Mouse (Mus musculus): Measurements from ENCODE around the gene Pitpnm2. TPM values are rescaled to one million over a fixed set of nuclear protein-coding genes. Genes with fewer than 3 reads are reported as not detected.
A peak's percentile ranks its signal among the peaks of the same experiment; 100 is the strongest.

Pitpnm2 gene
- polyA plus RNA-seq, 2 experiments, result 1.9 to 4.7 TPM

DNA sequence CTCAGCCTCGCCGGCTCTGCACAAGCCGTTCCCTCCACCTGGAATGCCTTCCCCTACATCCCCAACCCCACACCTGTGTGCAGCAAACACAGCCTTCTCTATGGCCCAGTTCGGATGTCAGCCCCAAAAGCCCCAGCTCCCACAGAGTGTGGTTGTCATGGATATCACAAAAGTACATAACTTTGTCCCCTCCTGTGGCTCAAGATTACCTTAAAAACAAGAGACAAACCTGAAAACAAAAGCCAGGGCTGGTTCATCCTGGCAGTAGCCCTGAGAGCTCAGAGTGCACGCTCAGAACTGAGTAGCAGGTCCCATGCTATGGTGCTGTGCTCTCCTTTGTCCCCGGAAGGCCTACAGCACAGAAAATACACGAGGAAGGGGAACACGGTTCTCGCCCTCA lies 44.3 kb downstream of the Pitpnm2 start:
- ATAC-seq (ENCODE audit: insufficient read depth), result no peak
- no peak overlapping the region for H3K27ac ChIP-seq
- DNase-seq (ENCODE audit: low read depth in 3 of 3, low spot score in 3 of 3), result no peak
- no peak overlapping the region for H3K9ac ChIP-seq (replicated peaks)
- H3K36me3 ChIP-seq (replicated peaks; ENCODE audit: control insufficient read depth, insufficient read depth, low read depth), result no peaks in the 10 kb centered on the region
- no peak overlapping the region for H3K4me2 ChIP-seq (ENCODE audit: low read depth)
- no peaks in the 10 kb centered on the region for H3K27me3 ChIP-seq (ENCODE audit: control insufficient read depth, insufficient read depth, low read length)
- H3K4me1 ChIP-seq (replicated peaks; ENCODE audit: control insufficient read depth in 2 of 2, insufficient read depth in 2 of 2, low read length in 1 of 2), result peaks cover 28 to 62% of the 10 kb centered on the region in 2 experiments
- TF ChIP-seq EP300 (IDR thresholded peaks at IDR 0.05; ENCODE audit: low read depth) (no peak), CTCF (IDR thresholded peaks at IDR 0.05; ENCODE audit: low read depth) (no peak)
- H3K4me3 ChIP-seq (ENCODE audit: insufficient read depth in 1 of 2, low read depth in 2 of 2, low read length in 2 of 2), result no peak overlapping the region
- no peaks in the 10 kb centered on the region for H3K9me3 ChIP-seq (ENCODE audit: control insufficient read depth, low read length)
- WGBS (ENCODE audit: insufficient replicate concordance), result 73% methylated on average over 9 of the region's 9 CpGs

DNA sequence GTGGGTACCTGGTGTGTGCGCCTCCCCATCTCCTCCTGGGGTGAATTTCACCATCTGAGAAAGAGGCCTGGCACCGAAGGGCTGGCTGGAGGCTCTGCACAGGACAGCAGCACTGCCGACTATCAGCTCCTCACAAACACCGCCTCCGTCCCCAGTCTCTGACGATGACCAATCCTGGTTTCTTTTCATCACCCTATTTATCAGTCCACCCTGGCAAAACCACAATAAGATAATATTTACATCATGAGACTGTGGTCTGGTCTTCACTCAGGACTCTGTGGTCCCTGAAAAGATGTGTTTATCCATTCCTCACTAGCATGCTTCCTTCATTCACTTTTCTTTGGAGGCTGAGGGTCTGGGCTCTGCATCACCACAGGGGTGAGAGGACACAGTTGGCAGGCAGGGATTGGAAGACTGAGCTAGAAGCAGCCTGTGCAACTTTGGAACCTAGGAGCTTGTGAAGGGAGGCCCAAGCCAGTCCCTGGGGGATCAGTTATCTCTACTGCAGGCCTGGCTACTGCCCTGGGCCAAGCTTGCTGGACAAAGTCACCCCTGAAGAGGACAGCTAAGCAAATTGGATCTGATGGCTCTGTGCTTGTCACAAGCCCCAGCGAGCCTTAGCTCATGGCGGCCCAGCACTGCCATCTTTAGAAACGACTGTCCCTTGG lies 45.3 kb downstream of the Pitpnm2 start:
- Histone ChIP-seq H3K4me2 (ENCODE audit: low read depth) (peak overlapping the region; percentile 37), H3K4me3 (ENCODE audit: insufficient read depth in 1 of 2, low read depth in 2 of 2, low read length in 2 of 2) (no peak overlapping the region)
- ATAC-seq (ENCODE audit: insufficient read depth), result peak; percentile 56

DNA sequence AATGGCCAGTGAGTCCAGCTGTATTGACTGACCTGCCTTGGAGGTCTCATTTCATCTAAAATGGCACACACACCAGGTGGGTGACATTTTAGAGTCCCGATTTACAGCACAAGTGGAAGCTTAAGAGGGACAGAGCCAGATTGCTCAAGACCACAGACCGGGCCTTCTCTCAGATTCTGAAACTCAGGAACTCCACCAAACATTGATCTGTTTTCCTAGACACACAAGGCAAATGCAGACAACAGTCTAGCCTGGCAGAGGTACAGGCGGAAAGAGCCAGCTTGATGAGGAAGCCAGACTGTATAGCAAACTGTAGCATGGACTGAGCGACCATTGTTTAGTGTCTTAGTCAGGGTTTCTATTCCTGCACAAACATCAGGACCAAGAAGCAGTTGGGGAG lies 46.3 kb downstream of the Pitpnm2 start:
- DNase-seq (ENCODE audit: low read depth in 3 of 3, low spot score in 3 of 3) (no peak), ATAC-seq (ENCODE audit: insufficient read depth) (no peak)
- Histone ChIP-seq H3K9ac (replicated peaks) (no peak overlapping the region), H3K4me1 (replicated peaks; ENCODE audit: control insufficient read depth in 2 of 2, insufficient read depth in 2 of 2, low read length in 1 of 2) (peaks cover 24 to 59% of the 10 kb centered on the region in 2 experiments), H3K36me3 (replicated peaks; ENCODE audit: control insufficient read depth, insufficient read depth, low read depth) (no peaks in the 10 kb centered on the region), H3K9me3 (ENCODE audit: control insufficient read depth, low read length) (no peaks in the 10 kb centered on the region), H3K4me2 (ENCODE audit: low read depth) (no peak overlapping the region), H3K27ac (no peak overlapping the region), H3K4me3 (ENCODE audit: insufficient read depth in 1 of 2, low read depth in 2 of 2, low read length in 2 of 2) (no peak overlapping the region), H3K27me3 (ENCODE audit: control insufficient read depth, insufficient read depth, low read length) (no peaks in the 10 kb centered on the region)
- TF ChIP-seq CTCF (IDR thresholded peaks at IDR 0.05; ENCODE audit: low read depth) (no peak), EP300 (IDR thresholded peaks at IDR 0.05; ENCODE audit: low read depth) (no peak)
- 71% methylated on average over 4 of the region's 4 CpGs for WGBS (ENCODE audit: insufficient replicate concordance)

More for the DNA sequence above, 45.3 kb downstream of the Pitpnm2 start:
- Histone ChIP-seq H3K9ac (replicated peaks) (no peak overlapping the region; the same call in 1 of the 2 replicates), H3K9me3 (ENCODE audit: control insufficient read depth, low read length) (no peaks in the 10 kb centered on the region), H3K27ac (no peak overlapping the region), H3K4me1 (replicated peaks; ENCODE audit: control insufficient read depth in 2 of 2, insufficient read depth in 2 of 2, low read length in 1 of 2) (peaks cover 24 to 56% of the 10 kb centered on the region in 2 experiments), H3K27me3 (ENCODE audit: control insufficient read depth, insufficient read depth, low read length) (no peaks in the 10 kb centered on the region), H3K36me3 (replicated peaks; ENCODE audit: control insufficient read depth, insufficient read depth, low read depth) (no peaks in the 10 kb centered on the region)
- 43% methylated on average over 9 of the region's 9 CpGs for WGBS (ENCODE audit: insufficient replicate concordance)
- DNase-seq (ENCODE audit: low read depth in 3 of 3, low spot score in 3 of 3), result no peak
- TF ChIP-seq EP300 (IDR thresholded peaks at IDR 0.05; ENCODE audit: low read depth) (0 out of 2 replicates have a peak, but pooled peaks have one; percentile 21), CTCF (IDR thresholded peaks at IDR 0.05; ENCODE audit: low read depth) (no peak)

DNA sequence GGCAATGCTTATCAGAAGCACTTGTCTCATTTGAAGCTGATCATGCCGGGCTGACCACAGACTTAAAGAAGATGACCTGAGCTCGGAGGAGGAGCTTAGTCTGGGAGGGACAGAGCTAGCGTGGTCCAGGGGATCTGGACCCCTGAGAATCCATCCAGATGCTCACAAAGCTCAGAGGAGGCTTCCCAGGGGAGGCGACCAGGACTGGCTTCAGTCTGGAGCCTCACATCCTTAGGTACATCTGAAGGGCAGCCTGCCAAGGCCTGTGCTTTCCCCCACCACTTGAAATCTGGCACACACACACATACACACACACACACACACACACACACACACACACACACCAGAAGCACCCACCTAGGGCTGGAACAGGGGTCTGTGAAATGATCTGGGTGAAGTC lies 47.5 kb downstream of the Pitpnm2 start:
- H3K4me1 ChIP-seq (replicated peaks; ENCODE audit: control insufficient read depth in 2 of 2, insufficient read depth in 2 of 2, low read length in 1 of 2), result peaks cover 28 to 54% of the 10 kb centered on the region in 2 experiments

DNA sequence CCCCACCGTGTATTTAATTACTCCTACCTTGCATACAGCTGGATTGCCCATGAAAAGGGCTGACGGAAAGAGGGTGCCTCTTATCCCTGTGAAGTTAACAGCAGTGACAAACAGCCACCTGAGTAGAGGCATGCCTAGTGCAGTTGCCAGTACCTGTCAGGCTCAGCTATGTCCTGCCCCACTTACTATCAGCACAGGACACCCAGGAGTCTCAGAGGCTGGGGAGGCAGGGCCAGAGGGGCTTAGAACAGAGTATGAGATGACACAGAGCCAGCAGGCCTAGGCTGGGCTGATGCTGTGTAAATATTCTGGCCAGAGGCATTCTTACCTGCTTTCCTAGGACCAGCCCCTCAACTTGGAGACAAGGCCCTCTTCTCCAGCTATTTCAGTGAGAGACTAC lies 48.0 kb downstream of the Pitpnm2 start:
- no peak for TF ChIP-seq CTCF (IDR thresholded peaks at IDR 0.05; ENCODE audit: low read depth)
- no peak for TF ChIP-seq EP300 (IDR thresholded peaks at IDR 0.05; ENCODE audit: low read depth)
- H3K4me3 ChIP-seq (ENCODE audit: insufficient read depth in 1 of 2, low read depth in 2 of 2, low read length in 2 of 2), result no peak overlapping the region
- no peak overlapping the region for H3K9ac ChIP-seq (replicated peaks)
- H3K4me1 ChIP-seq (replicated peaks; ENCODE audit: control insufficient read depth in 2 of 2, insufficient read depth in 2 of 2, low read length in 1 of 2), result peaks cover 28 to 50% of the 10 kb centered on the region in 2 experiments
- no peaks in the 10 kb centered on the region for H3K27me3 ChIP-seq (ENCODE audit: control insufficient read depth, insufficient read depth, low read length)
- H3K9me3 ChIP-seq (ENCODE audit: control insufficient read depth, low read length), result no peaks in the 10 kb centered on the region
- ATAC-seq (ENCODE audit: insufficient read depth) (peak; percentile 54), DNase-seq (ENCODE audit: low read depth in 3 of 3, low spot score in 3 of 3) (no peak)
- H3K36me3 ChIP-seq (replicated peaks; ENCODE audit: control insufficient read depth, insufficient read depth, low read depth), result no peaks in the 10 kb centered on the region
- H3K4me2 ChIP-seq (ENCODE audit: low read depth), result no peak overlapping the region; the same call in 1 of the 2 replicates
- 50% methylated on average over 2 of the region's 2 CpGs for WGBS (ENCODE audit: insufficient replicate concordance)
- H3K27ac ChIP-seq, result no peak overlapping the region

More for the DNA sequence above, 47.5 kb downstream of the Pitpnm2 start:
- DNase-seq (ENCODE audit: low read depth in 3 of 3, low spot score in 3 of 3) (no peak), ATAC-seq (ENCODE audit: insufficient read depth) (no peak)
- Histone ChIP-seq H3K27me3 (ENCODE audit: control insufficient read depth, insufficient read depth, low read length) (no peaks in the 10 kb centered on the region), H3K36me3 (replicated peaks; ENCODE audit: control insufficient read depth, insufficient read depth, low read depth) (no peaks in the 10 kb centered on the region), H3K9ac (replicated peaks) (no peak overlapping the region), H3K4me3 (ENCODE audit: insufficient read depth in 1 of 2, low read depth in 2 of 2, low read length in 2 of 2) (no peak overlapping the region), H3K9me3 (ENCODE audit: control insufficient read depth, low read length) (no peaks in the 10 kb centered on the region), H3K4me2 (ENCODE audit: low read depth) (no peak overlapping the region), H3K27ac (no peak overlapping the region)
- 49% methylated on average over 4 of the region's 4 CpGs for WGBS (ENCODE audit: insufficient replicate concordance)
- TF ChIP-seq EP300 (IDR thresholded peaks at IDR 0.05; ENCODE audit: low read depth) (no peak), CTCF (IDR thresholded peaks at IDR 0.05; ENCODE audit: low read depth) (no peak)

All from liver, embryonic 14.5 days (tissue).